Mouse (Mus musculus) olfactory bulb, adult 2 months (tissue): ENCODE results near the gene Trpm5.

ENCODE experiments used
- CTCF ChIP-seq: fragments of 200-500 bp; IDR thresholded peaks from 2 replicates; pipeline ENCODE4 v1.5.1; 2012; ENCODE audit warnings: low read depth, mild to moderate bottlenecking, low read length, moderate library complexity; ENCODE audit not compliant: insufficient read depth
- POLR2A ChIP-seq: fragments of 200-500 bp; IDR thresholded peaks from 2 replicates; pipeline ENCODE4 v1.6.1; 2012; ENCODE audit warnings: mild to moderate bottlenecking, low read depth, low read length, moderate library complexity; ENCODE audit not compliant: insufficient read depth

- no peak for TF ChIP-seq CTCF
- no peak for TF ChIP-seq POLR2A
These were observed 24.6 kb downstream of the Trpm5 start for GRCm38 (mm10) chr7:143069751-143070400.
